Mouse (Mus musculus): ENCODE results near the gene Nat8f7.
"Not testable (repeated sequence)": the region's sequence is repeated elsewhere in the genome, so short reads cannot be mapped to it uniquely, and the experiment has no call there.

The Nat8f7 gene

DNA sequence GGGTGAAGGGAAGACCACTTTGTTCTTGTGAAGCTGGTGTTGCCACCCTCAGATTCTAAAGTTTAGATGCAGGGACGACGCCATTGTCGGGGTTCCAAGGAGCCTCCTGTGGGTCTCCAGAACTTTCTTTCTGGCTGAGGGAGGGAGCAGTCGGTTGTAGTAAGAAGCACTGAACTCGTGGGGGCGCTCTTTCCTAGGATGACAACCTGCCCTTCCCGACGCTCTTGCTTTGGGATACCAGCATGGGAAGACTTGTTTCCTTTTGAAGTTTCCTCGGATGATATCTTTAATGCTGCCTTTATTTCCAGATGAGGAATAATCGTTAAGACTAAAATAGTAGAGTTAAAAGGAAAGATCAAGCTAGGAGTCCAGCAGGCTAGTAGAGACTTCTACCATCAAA is at the start of gene Nat8f7:
Gene Nat8f7, minus strand, starts transcription at position 101 of the 400 bp plus-strand sequence.
- not testable (repeated sequence) for DNase-seq

DNA sequence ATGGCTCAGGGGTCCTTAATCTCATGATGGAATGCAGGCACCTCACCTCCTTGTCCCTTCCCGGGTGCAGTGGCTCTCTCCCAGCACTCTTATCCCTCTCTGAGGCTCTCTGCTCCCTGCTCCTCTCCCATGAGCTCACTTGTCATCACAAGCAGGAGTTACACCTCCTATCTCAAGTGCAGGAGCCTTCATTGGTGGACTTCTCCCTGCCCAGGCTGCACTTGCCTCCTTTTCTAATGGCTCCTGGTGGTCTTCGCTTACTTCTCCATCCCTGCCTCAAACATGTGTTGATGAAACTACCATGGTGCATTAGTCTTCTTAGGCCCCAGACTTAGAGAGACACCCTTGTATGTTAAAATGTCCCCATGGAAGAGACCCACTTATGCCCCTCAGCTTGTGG is 49.7 kb upstream of the Nat8f7 start:
- not testable (repeated sequence) for DNase-seq

DNA sequence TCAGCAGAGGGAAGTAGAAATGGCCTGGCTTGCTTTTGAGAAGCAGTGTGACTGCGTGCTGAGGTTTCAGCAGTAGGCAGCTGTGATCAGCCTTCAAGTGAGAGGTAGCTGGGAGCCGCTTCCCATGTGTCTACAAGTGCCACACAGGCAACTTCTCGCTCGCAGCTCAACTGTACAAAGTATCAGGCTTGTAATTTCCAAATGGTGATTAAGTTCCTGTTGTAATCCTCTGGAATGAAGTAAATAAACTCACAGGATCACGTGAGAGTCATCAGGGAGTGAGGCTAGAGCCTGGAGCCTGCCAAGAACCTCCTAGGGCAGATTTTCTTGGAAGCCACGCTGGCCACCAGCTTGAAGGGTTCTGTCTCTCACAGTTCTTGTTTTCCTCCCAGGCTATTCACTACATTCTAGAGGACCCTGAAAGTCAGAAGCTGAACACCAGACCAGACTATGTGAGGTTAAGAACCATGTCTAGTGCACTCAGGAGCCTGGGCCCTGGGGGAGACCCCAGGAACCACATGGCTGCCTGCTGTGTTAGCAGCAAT is 42.8 kb upstream of the Nat8f7 start:
- not testable (repeated sequence) for DNase-seq

DNA sequence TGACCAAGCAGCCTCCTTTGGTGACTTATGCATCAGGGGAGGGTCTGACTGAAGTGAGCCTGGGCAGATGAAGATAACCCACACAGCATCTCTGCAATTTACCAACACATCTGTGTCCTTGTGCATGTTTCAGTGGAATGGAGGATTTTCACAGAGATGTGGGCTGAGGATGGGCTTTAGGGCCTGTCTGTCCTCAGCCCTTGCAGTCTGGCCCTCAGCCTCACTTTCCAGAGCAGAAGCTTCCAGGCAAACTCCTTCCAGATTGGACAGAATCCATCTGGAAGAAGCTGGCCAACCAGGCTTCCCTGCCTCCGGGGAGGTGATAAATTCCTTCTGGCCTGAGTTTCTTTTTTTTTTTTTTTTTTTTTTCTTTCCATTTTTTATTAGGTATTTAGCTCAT is 3.4 kb downstream of the Nat8f7 start:
- DNase-seq = not testable (repeated sequence)

DNA sequence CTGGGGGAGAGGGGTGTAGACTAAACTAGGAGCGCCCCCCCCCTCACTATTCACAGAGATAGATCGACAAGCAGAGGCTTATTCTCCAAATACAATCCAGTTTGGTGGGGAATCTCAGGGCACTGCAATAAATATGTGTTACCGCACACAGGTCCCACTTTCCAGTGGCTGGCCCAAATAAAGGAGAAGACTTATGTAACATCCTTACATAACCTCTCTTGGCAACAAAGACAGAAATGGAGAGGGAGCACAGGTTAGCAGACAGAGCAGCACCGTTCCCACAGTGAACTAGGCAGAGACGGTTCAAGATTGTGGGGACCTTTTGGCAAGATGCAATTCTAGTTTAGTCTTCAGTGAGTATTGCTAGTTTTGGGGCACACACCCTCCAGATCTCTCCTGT is 3.8 kb downstream of the Nat8f7 start:
- not testable (repeated sequence) for DNase-seq

DNA sequence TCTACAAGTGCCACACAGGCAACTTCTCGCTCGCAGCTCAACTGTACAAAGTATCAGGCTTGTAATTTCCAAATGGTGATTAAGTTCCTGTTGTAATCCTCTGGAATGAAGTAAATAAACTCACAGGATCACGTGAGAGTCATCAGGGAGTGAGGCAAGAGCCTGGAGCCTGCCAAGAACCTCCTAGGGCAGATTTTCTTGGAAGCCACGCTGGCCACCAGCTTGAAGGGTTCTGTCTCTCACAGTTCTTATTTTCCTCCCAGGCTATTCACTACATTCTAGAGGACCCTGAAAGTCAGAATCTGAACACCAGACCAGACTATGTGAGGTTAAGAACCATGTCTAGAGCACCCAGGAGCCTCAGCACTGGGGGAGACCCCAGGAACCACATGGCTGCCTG is 11.1 kb downstream of the Nat8f7 start:
- DNase-seq = not testable (repeated sequence)

Measured in layer of hippocampus, adult 9-11 months (tissue).